Mouse (Mus musculus): ENCODE measurements around the gene Pgm1. TPM values are rescaled to one million over a fixed set of nuclear protein-coding genes. Genes with fewer than 3 reads are reported as not detected.

Pgm1 gene
- total RNA-seq (2021) = 100 to 1,000 TPM; 137 to 157 TPM
- long read RNA-seq, experiment 1, transcript Pgm1-201 (11 exons, 2,371 nt) = major isoform, 226 of 290 reads
- long read RNA-seq, experiment 1, partial matches to known transcripts = 48 of 290 reads
- long read RNA-seq, experiment 1, other reads (novel, unspliced or antisense) = 15 of 290 reads
- long read RNA-seq, experiment 2, transcript Pgm1-201 (11 exons, 2,371 nt) = major isoform, 109 of 155 reads
- long read RNA-seq, experiment 2, partial matches to known transcripts = 32 of 155 reads
- long read RNA-seq, experiment 2, other reads (novel, unspliced or antisense) = 14 of 155 reads

DNA sequence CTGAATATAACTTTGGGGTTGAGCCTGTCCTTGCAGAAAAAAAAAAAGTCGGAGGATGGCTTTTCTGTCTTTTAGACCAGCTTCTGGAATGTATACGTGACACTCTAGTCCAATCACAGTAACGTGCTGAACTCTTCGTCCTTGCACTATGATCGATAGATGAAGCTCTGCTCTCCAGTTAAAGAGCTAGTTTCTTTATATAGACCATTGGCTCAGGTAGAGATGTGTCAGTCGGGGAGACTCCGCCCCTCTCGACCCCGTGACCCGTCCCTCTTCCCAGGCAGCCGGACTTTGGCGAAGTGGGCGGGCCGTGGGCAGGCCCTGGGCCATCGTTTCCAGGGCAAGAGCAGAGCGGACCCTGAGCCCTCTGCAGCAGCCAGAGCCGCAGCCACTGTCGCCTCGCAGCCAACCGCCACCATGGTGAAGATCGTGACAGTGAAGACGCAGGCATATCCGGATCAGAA is at the start of gene Pgm1:
Gene Pgm1, plus strand, starts transcription at position 266 of the 464 bp plus-strand sequence.
- peak; percentile 92 for DNase-seq

- DNase-seq = peak; percentile 36
These were observed 47.3 kb upstream of the Pgm1 start for GRCm38 (mm10) chr4:99881882-99882281.

DNA sequence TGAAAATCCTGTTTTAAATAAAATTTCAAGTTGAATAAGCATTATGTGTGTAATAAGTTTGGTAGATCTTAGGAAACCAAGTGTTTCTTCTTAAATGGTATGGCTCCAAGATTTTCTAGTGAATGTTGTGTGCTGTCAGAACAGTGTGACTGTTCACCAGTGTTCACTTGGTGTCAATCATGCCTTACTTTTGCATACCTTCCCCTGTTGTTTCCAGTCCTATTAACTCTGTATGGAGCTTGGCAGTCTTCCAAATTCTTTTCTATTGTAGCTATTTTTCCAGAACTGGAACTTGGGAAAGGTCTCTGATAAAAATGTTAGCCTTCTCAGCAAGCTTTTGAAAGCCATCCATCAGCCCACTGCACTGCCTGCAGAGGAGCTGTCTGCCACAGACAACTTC is 46.8 kb upstream of the Pgm1 start:
- no peak for DNase-seq

- no peak for DNase-seq
These were observed 15.2 kb upstream of the Pgm1 start for GRCm38 (mm10) chr4:99913894-99914451.

DNA sequence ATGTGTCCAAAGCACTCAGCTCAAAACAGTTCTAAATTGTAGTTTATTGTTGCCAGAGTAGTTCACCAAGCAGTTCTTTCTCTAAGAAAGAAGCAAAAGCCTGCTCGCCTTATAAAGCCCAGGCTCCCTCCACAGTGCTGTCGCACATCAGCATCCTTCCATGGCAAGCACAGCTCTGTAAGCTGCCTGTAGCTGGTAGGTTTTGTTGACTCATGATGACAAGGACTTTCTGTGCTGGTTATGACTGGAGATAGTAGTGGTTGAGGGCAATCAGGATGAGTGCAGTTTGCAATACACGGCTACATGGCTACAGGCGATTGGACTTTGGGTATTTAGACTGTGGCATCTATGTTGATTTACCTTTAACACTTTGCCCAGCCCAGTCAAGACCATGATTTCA is 2.8 kb upstream of the Pgm1 start:
- no peak for DNase-seq

DNA sequence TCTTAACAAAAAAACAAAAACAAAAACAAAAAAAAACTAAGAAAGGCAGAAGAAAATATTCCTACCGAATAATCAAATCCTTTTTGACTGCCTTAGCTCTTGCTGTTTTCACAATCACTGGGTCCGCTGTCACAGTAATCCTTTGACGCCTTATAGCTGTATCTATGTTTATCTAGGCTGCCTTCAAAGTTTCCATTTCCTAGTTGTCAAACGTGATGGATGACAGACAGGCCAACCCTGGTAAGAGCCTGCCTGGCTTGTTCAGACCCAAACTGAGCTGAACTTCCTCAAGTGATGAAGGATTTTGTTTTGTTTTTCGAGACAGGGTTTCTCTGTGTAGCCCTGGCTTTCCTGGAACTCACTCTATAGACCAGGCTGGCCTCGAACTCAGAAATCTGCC is 693 bp upstream of the Pgm1 start:
- no peak for DNase-seq

- peak; percentile 89 for DNase-seq
These were observed 651 bp downstream of the Pgm1 start, which contains the start of gene Itgb3bp for GRCm38 (mm10) chr4:99929613-99930517. TSS of gene Itgb3bp (minus strand) at chr4:99929813.

DNA sequence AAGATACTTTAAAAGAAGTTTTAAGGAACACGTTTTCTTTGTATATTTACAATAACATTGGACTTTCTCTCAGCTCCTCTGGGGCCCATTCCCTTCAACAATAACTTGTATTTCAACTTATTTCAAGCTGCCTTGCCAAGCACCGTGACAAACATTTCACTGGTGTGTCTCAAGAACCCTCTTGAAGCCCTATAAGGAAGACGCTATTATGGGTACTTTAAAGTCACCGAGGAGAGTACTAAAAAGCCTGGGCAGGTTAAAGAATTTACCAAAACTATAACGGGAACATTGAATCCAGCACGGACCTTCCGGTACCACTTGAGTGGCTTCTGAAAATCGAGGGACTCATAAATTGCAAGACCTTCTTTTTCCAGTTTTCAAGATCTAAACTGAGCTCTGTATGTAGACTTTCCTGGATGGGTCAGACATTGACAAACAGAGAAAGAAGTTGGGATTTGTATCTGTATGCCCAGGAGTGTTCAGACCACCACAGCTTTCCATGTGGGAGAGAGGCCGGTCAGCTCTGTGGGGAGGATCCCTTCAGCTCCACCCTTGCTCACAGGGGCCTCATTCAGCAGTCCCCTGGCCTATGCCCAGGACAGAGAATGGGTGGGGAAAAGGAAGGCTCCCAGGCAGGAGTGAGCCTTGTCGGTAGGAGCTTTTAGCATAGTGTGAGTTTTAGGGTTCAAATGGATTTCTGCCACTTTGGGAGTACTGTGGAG is 1.5 kb downstream of the Pgm1 start:
- DNase-seq = peak; percentile 45

- no peak for DNase-seq
These were observed 2.0 kb downstream of the Pgm1 start for GRCm38 (mm10) chr4:99931240-99931580.

- no peak for DNase-seq
These were observed 2.6 kb downstream of the Pgm1 start for GRCm38 (mm10) chr4:99931807-99932206.

DNA sequence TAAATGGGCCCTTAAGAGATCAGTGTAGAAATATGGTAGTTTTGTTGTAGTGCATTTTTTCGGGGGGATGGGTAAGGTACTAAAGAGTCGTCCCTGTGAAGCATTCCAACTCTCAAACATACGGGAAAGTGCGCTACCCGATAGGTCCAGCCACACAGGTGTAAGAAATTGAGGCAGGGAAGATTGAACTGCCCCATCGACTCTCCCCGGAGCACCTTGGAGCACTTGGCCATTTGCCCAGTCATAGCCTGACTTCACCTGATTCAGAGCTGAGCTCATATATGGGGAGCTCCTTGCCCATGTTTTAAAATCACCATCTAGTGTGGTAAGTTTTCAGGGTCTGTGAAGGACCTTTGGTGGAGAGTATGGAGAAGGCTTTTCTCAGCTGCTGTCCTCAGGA is 5.6 kb downstream of the Pgm1 start:
- DNase-seq = no peak

DNA sequence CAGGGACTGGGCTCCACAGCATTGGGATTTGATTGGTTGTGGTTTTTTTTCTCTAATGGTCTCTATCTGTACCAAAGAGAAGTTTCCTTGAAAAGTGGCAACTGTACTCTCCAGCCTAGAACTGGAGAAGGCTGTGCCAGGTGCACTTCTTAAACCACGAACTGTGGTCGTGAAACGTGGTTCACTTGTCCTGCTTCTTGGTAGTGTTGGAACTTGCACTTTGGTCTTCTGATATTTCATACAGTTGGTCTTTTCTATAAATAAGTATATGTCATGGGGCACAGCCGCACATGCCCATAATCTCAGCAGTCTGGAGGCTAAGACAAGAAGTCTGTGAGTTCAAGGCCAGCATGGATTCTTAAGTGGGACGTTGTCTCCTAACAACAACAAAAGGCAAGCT is 7.1 kb downstream of the Pgm1 start:
- DNase-seq = no peak

GRCm38 (mm10) chr4:99939711-99940505 is 10.7 kb downstream of the Pgm1 start:
- peak; percentile 38 for DNase-seq

DNA sequence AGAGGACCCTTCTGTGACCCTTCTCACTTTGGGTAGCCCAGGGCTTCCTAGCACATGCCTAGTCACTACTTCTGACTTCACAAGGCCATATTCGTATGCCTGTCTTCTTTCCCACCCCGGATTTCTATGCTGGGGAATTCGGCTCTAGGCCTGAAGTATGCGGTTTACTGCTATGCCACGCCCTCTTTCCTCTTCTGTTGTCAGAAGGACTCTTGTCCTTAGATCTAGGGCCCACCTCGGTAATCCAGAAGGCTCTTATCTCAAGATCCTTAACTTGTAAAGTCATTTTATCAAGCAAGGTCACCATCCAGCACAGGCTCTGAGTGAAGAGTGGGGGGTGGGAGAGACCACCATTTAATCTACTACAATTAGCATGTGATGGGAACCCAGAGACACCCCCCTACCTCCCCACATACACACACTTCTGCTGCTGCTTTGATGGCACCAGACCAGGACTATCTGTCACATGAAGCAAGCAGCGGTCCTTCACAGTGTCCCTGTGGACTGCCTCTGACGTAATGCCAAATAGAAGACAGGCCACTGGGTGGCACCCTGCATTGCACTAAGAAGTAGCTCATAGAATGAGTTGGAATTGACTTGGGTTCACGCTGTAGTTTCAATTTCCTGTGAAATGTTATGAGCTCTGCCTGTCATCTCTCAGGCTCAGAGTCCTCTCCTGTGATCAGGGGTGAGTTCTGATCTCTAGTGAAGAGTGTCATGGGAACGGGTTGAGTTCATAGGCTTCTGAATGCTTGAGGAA is 12.6 kb downstream of the Pgm1 start:
- peak; percentile 81 for DNase-seq

- DNase-seq = no peak
These were observed 15.4 kb downstream of the Pgm1 start for GRCm38 (mm10) chr4:99944606-99945005.

DNA sequence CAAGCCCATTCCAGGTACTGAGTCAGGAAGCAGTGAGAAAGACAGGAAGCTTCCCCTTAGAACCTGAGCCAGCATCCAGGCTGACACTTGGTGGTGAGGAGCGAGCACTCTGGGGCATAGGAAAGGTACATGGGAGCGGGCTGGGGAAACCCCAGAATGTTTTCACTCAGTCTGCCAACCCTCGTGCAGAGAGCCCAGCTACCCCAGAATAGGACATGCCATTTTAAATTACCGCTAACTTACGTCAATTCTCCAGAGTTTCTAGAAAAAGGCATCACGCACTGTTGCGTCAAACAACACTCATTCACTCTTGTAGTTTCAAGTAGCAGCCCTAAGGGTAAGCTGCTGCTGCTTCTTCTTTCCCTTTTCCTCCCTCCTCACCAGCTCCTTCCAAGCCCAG is 15.8 kb downstream of the Pgm1 start:
- DNase-seq = no peak

DNA sequence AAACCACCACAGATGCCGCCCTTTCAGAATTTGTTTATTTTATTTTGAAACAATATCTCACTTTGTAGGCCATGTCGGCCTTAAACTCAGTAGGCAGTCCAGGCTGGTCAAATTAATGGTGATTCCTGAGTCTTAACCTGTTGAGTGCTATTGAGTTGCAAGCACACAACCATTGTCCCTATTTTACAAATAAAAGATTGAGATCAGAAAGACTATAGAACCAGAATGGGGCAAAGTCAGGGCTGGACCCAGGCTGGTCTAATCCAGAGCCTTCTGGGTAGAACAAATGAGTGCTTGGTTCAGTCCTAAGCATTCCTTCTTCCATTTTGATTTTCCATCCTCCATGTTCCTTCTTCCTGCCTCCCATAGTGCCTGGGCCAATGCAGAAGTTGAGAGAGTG is 17.3 kb downstream of the Pgm1 start:
- DNase-seq = no peak

DNA sequence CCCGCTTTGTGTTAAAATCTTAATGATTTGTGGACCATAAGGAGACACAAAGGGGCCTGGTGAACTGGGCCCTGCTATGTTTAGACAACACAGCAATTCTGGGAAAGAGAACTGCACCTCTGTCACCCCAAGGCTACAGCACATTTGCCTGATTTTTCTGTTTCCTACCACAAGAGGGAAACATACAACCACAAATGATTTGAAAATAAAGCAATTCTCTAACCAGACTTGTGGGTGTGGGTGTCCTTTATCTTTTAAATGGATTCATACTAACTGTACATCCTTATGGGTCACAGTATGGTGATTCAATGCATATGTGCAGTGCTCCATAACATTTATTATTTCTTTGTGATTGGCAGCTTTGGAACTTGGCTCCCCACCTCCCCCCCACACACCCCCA is 18.0 kb downstream of the Pgm1 start:
- no peak for DNase-seq

- no peak for DNase-seq
These were observed 18.7 kb downstream of the Pgm1 start for GRCm38 (mm10) chr4:99947896-99948295.

DNA sequence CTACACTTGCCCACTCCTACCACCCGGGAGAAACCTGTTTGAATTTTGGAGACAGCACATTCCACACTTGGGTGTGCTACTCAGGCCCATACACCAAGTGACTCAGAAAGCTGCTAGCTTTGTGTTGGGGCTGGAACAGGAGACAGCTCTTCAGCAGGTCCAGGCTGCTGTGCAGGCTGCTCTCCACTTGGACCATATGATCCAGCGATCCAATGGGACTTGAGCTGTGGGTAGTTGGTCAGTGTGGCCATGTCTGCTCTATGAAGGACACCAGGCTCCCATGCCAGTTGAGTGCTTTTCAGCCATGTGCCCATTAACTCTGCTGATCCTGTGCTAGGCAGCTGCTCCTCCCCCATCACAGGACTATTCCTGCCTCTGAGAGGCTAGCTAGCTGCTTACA is 24.7 kb downstream of the Pgm1 start:
- DNase-seq = no peak

DNA sequence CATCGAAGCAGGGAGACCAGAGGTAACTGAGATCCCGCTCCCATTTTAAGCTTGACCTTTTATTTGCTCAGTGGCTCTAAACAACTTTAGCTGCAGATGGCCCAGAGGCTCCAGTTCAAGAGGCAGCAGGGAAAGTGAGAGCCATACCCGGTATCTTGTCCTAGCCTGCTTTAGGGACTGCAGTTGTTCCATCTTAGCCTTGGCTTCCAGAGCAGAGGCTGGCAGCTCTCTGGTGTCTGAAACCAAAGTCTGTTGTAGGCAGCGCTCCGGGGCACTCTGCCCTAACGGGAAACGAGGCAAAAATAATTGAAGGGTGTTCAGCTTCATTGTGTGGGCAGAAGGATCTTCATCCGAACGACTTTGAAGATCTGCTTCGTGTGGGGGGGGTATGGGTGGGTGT is 26.2 kb downstream of the Pgm1 start:
- no peak for DNase-seq
